Mouse (Mus musculus) spleen, embryonic (tissue): ENCODE results near the gene Sec22c.

ENCODE experiments used
- CTCF ChIA-PET: fragments of 350-600 bp; sonication (Branson Sonifier 250); formaldehyde crosslinking; loops from one replicate; lab custom pipeline; 2022; lab: Charles Lee

Gene Sec22c

DNA sequence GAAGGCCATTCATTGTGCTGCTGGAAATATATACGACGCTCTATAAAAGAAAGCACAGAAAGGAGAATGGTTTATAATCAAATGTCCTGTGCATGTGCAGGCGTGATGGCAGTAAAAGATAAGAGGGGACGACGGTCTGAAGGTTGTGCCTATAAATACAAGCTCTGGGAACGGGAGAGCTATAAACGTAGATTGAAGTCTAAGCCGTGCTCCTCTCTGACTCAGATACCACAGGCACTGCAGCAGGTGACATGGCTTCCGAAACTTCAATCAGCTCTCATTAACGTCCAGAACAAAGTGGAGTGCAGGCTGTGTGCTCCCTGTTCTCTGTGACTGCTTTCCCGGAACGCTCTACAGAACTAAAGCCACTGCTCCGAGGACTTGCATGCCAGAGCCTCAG, 48.1 kb downstream of the Sec22c start:
- CTCF ChIA-PET: no interaction called here

DNA sequence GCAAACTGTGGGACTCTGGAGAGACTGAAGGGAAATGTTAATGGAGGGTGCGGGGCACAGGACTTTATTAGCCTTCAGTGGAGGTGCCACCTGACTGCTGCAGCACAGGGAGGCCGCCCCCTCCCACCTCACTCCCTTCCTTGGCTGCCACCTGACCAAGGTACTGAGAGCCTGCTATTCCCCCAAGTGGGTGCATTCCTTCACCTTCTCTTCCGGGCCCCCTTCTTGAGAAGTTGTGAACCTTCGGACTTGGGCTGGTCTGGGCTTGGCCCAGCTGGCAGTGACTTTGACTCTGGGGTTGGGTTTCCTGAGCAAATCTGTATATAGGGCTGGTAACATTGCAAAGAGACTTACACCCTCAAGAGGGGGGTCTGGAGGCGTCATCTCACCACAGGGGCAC, 49.0 kb downstream of the Sec22c start:
- CTCF ChIA-PET: no interaction called here

DNA sequence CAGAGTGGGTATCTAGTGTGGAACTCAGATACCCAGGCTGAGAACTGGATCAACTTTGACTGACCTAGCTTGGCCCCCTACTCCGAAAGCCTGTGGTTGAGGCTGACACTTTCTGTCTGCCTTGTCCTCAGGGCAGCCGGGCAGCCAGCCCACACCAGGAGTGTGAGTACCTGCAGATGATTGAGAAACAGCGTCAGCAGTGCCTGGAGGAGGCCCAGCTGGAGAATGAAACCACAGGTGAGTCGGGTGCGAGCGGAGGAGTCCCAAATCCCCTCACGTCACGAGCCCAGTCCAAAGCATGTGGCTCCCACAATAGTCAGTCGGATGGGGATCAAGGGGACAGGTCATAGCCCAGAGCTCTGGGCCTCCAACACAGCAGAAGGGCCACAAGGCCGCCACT, 51.6 kb downstream of the Sec22c start:
- CTCF ChIA-PET: no interaction called here

DNA sequence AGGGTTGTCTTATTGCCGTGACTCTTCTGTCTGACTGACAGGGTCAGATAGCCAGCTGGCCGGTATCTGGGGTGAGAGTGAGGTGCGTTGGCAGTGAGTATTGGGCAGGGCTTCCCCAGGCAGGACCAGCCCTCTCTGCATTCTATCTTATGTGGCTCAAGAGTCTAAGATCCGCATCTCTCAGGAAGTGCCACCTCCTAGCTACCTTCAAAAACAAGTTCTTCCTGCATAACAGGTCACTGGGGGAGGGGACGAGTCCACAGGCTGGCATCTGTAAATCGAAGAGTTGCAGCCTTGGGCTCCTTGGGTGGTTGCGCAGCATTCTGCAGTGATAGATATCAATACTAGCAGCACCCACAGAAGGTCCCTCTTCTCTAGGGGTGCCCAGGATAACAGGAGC, 58.3 kb downstream of the Sec22c start:
- CTCF ChIA-PET: no interaction called here

DNA sequence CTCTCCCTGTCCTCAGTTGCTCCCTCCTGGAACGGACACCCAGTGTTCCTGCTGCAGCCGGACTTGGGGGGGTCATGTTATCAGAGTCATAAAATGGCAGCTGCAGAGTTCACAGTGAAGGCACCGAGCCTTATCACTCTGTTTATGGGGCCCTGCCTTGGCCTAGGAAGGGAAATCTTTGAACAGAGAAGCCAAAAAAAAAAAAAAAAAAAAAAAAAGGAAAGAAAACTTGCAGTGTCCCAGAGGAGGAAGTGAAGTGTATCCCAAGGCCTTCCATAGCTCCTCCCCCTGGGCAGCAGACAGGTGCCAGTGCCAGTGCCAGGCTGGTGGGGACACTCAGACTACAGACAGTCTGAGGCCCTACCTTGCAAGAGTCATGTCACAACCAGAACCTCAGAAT, 60.4 kb downstream of the Sec22c start:
- CTCF ChIA-PET: no interaction called here

DNA sequence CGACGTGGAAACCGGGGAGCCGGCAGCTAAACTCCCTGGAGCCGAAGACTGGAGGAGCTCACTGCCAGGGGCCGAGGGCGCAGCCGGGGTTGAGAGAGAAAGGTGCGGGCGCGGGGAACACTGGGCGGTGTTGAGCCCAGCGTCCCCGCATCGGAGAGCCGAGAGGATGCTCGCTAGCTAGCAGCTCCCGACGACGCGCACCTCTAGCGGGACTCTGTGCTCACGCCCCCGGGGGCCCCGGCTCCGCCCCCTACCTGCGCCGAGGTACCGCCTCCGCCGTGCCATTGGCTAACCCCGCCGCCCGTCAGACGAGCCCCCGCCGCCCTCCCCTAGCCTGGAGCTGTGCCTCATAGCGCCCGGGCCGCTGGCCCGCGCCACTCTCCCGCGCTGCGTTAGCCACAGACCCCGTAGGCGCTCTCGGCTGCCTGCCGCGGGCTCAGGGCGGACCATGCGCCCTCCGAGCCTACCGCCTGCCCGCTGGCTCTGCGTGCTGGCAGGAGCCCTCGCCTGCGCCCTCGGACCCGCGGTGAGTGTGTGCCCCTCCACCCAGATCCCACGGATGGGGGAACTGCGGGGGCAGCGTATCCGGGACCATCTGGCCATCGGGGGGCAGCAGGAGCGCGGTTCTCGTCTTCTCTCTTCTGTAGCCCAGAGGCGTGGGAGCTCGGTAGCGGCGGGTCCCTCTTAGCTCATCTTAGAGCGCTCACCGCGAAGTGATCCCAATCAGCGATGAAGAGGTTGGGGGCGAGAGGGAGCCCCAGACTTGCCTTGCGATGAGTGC, 62.7 kb downstream of the Sec22c start, which contains the start of gene Vipr1:
Vipr1 (plus strand) TSS at position 316 of the 781 bp plus-strand sequence.
- CTCF ChIA-PET: no interaction called here

DNA sequence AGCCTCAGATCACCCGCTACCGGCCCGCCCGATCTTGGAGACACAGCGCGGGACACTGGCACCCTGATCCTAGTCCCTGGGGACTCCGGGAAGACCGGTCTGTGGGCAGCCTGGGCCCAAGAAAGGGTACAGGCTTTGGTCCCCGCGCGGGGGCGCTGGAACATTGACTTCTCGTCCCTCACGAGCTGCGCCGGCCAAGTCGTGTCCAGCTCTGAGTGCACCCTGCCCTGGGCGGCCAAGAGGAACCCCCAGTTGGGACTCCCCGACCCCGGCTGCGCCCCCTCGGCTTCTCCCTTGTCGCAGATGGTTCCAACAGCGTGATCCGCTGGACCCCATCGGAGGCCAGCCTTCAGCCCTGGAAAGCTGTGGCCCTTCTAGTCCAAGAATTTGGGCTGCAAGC, 63.3 kb downstream of the Sec22c start, which contains the start of gene Lyzl4:
Lyzl4 (minus strand) TSS at position 96 of the 400 bp plus-strand sequence.
- CTCF ChIA-PET: no interaction called here

DNA sequence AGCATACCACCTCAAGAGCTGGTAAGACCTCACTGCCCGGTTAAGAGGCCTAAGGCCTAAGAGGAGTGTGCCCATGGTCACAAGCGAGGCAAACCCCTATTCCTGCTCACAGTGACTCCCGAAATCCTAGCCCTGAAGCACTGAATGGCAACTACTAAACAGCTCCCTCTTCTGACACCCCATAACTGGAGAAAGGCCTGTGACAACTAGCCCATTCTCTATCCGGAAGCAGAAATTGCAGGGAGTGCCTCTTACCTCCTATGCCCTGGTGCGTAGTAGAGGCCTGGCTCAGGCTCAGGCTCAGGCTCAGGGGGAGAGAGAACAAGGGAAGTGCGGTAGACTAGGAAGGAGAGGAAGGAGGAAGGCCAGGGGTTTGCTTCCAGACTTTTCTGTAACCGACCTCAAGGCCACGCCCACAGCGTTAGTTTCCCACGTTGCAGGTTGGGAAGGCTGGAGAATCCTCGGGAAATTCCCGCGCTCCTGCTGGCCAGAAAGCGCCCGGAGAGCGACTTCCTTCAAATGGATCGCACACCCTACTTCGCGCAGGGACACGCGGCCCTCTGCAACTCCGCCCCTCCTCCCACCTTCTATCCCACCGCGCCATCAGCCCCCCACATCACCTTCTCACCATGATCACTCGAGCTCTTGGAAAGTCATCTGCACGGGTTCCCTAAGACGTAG, 63.9 kb downstream of the Sec22c start:
- CTCF ChIA-PET: no interaction called here

DNA sequence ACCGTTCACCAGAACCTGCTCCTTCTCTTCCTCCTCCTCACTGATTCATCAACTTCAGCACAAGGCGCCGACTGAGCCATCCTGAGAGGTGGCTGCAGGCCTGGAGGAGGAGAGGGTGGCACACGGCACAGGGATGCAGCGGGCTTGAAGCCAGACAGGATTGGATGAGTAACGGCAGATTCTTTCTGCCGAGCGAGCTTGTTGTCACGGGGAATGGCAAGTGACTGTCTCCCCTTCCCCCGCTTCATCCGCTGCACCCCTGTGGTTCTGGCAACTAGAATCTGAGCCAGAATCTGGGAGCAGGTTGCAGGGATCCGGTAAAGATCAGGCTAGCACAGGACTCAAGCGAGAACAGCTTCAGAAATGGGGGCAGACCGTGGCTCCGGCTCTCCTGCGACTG, 65.5 kb downstream of the Sec22c start:
- CTCF ChIA-PET: no interaction called here

DNA sequence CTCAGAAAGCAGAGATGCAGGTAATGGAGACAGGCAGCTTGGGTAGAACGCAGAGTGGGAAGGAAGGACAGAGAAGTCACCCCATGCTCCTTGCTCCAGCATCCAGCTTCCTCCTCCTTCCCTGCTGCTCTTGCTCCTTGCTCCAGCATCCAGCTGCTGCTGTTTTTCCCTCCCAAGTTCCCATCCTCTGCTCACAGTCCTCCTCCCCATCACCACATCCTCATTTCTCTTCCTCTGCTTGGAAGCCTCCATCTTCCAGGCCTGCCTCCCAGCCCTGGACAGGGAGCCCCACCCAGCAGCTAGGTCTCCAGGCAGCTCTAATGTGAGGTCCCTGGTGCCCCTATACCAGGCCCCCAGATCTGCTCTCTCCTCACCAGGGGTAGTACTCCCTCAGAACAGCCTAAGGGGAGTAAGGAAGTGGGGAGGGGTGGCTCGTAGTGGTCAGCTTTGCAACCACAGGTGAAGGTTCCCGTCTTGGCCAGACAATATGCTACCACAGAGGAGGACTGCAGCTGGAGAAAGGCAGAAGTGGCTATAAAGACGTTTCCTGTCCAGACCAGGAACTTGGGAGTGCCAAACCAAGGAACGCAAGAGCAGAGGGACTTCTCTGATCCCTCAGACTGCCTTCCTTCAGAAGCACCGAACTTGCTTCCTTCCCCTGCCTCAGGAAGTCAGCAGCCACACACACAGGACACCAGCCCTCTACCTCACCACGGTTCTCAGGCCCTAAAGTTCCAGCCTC, 69.3 kb downstream of the Sec22c start:
- CTCF ChIA-PET: no interaction called here

DNA sequence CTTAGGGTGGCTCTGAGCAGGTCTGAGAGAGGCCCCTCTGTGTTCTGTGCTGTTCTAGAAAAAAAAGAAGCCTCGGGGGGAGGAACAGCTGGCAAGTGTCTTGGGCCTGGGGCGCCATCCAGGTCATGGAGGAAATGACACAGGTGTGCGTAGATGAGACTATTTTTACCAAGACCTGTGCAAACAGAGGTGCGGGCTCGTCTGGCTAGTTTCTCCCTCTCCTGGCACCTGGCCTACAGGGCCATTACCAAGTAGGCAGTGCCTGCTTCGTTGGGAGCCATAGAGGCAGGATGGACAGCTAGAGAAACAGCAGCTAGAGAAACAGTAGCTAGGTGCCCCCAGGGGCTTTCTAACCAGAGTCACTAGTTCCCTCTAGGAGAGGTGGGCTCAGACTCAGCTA, 72.0 kb downstream of the Sec22c start:
- CTCF ChIA-PET: no interaction called here

DNA sequence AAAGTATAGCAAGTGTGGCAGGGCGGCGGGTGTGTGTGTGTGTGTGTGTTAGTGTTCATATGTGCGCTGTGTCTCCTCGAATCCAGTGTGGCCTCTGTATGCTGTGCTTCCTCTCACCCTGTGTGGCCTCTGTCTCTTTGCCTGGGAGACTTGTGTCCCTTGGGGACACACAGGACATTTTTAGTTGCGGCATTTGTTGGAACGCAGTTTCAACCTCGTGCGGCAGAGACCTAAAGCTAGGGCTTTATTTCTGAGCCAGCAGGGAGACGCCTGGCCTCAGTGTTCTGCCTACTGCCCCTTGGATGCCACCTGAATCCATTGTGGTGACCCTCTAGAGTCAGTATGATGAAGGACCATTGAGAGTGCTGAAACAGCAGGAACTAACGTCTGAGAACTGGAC, 72.4 kb downstream of the Sec22c start:
- CTCF ChIA-PET: no interaction called here

DNA sequence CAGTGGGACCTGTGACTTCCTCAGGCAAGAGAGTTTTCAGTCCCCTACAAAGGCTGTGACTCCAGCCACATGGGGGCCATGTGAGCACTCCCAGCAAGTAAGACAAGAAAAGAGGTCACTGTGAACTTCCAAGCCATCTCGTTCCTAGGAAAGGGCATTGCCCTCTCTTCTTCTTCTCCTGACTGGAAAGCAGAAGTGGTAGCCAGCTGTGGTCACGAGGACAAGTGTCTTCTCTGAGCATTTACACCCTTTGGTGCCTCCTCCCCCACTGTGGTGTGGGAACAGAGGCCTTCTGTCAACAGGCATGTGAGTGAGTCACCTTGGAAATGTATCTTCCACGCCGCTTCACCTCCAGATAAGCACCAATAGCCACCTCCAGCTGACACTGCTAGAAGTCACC, 73.3 kb downstream of the Sec22c start:
- CTCF ChIA-PET: no interaction called here

DNA sequence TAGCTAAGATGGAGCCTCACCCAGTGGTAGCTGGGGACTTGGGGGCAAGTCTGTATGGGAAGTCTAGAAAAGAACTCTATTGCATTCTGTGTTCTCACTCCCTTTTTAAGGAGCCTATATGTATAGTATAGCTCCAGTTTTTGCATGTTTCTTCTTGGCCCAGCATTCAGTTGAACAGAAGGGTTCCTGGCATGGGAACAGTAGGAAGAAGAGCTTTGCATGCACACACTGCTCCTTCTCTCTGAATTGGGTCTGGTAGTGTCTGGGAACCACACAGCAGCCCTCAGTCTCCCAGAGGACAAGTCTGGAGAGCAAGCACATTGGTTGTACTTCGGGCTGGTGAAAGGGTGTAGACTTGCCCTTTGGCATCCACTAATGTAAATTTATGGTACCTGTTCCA, 74.7 kb downstream of the Sec22c start:
- CTCF ChIA-PET: interaction anchor here (0.6 kb wide), 1 partner anchor 1895 kb away, joined by 7 read pairs; no protein-coding TSS in a partner anchor
